Mouse (Mus musculus) forebrain, postnatal 0 days (tissue): ENCODE data around the gene Slc35e1. TPM values are rescaled to one million over a fixed set of nuclear protein-coding genes. Genes with fewer than 3 reads are reported as not detected.

Experiments
- ATAC-seq: fragments of 200-750 bp; cut with Nextera tagmentation; 2 replicates; pipeline ENCODE4 v1.8.0; 2017; ENCODE audit warnings: mild to moderate bottlenecking, moderate library complexity
- DNase-seq: peaks from one replicate; pipeline ENCODE4 v3.0.0-alpha.2; 2015
- H3K27ac ChIP-seq: fragments of 300-500 bp; sonication (generic); 2 replicates; pipeline ENCODE4 v1.5.1; 2014; ENCODE audit warnings: low read depth, mild to moderate bottlenecking, antibody characterized with exemption, low read length, moderate library complexity, mixed read lengths
- H3K27me3 ChIP-seq: fragments of 300-500 bp; sonication (generic); 2 replicates; pipeline ENCODE4 v1.6.1; 2014; ENCODE audit warnings: mild to moderate bottlenecking, low read length, mixed read lengths; ENCODE audit not compliant: insufficient read depth
- H3K36me3 ChIP-seq: fragments of 300-500 bp; sonication (generic); 2 replicates; pipeline ENCODE4 v1.6.1; 2014; ENCODE audit warnings: mild to moderate bottlenecking, moderate library complexity; ENCODE audit not compliant: insufficient read depth
- H3K4me1 ChIP-seq: fragments of 300-500 bp; sonication (generic); 2 replicates; pipeline ENCODE4 v1.6.1; 2014; ENCODE audit warnings: antibody characterized with exemption; ENCODE audit not compliant: insufficient read depth
- H3K4me2 ChIP-seq: fragments of 300-500 bp; sonication (generic); 2 replicates; pipeline ENCODE4 v1.6.1; 2014; ENCODE audit warnings: low read depth, mild to moderate bottlenecking, moderate library complexity
- H3K4me3 ChIP-seq: fragments of 300-500 bp; sonication (generic); 2 replicates; pipeline ENCODE4 v1.5.1; 2014; ENCODE audit warnings: low read depth, low read length, mixed read lengths
- H3K9ac ChIP-seq: fragments of 300-500 bp; sonication (generic); 2 replicates; pipeline ENCODE4 v1.6.1; 2014; ENCODE audit warnings: mild to moderate bottlenecking
- H3K9me3 ChIP-seq: fragments of 300-500 bp; sonication (generic); 2 replicates; pipeline ENCODE4 v1.6.1; 2016; ENCODE audit warnings: low read length
- CTCF ChIP-seq: sonication (generic); IDR thresholded peaks from 2 replicates; pipeline ENCODE4 v1.5.1; 2016; ENCODE audit warnings: antibody characterized with exemption, control low read depth, low read depth
- WGBS: fragments of 180-500 bp; shearing (Covaris S2); extraction: QIAGEN DNeasy Blood & Tissue Kit; methylation state at CpG from one replicate; pipeline ENCODE4 v1.1.7; 2014; 5-methylcytosine and 5-hydroxymethylcytosine counted together
- polyA plus RNA-seq: library from polyadenylated mRNA; unstranded; fragments of >200 nt; fragmentation: Nextera tagmentation; extraction: Ambion mirVana; gene quantifications from 2 replicates; pipeline ENCODE4 v1.2.1, GENCODE M21; 2015
- total RNA-seq: library from RNA; depleted of rRNA; stranded (reverse); fragments of >200 nt; gene quantifications from 2 replicates; pipeline ENCODE4 v1.2.3, GENCODE M21; 2014

The Slc35e1 gene
- total and polyA plus RNA-seq, 2 experiments from 2014 or later = 12.2 to 55.1 TPM

- no peak for DNase-seq
- peaks cover 77% of the 10 kb centered on the region for H3K36me3 ChIP-seq
- H3K4me3 ChIP-seq = no peak overlapping the region
- 0 out of 2 replicates have a peak, but pooled peaks have one; percentile 15 for ATAC-seq
- no peak overlapping the region for H3K27ac ChIP-seq
- H3K4me2 ChIP-seq = no peak overlapping the region
- no peaks in the 10 kb centered on the region for H3K9me3 ChIP-seq
- H3K27me3 ChIP-seq = no peaks in the 10 kb centered on the region
- H3K9ac ChIP-seq = no peak overlapping the region
- H3K4me1 ChIP-seq = no peaks in the 10 kb centered on the region
- TF ChIP-seq CTCF = no peak
- WGBS = 92% methylated on average over 4 of the region's 4 CpGs
Measured at GRCm38 (mm10) chr8:72459881-72460533, 32.4 kb downstream of the Slc35e1 start.

- DNase-seq (no peak), ATAC-seq (no peak)
- Histone ChIP-seq H3K27ac (no peak overlapping the region), H3K9me3 (no peaks in the 10 kb centered on the region), H3K4me3 (no peak overlapping the region), H3K9ac (no peak overlapping the region), H3K4me1 (no peaks in the 10 kb centered on the region), H3K36me3 (peaks cover 71% of the 10 kb centered on the region), H3K27me3 (no peaks in the 10 kb centered on the region), H3K4me2 (no peak overlapping the region)
- WGBS = 90% methylated on average over 6 of the region's 6 CpGs
- TF ChIP-seq CTCF = no peak
Measured at GRCm38 (mm10) chr8:72458457-72458856, 34.0 kb downstream of the Slc35e1 start.

- DNase-seq (no peak), ATAC-seq (no peak)
- Histone ChIP-seq H3K9me3 (no peaks in the 10 kb centered on the region), H3K36me3 (peaks cover 72% of the 10 kb centered on the region), H3K27me3 (no peaks in the 10 kb centered on the region), H3K4me1 (no peaks in the 10 kb centered on the region), H3K27ac (no peak overlapping the region), H3K9ac (no peak overlapping the region), H3K4me3 (no peak overlapping the region), H3K4me2 (no peak overlapping the region)
- no peak for TF ChIP-seq CTCF
- WGBS = 97% methylated on average over 3 of the region's 3 CpGs
Measured at GRCm38 (mm10) chr8:72457806-72458205, 34.6 kb downstream of the Slc35e1 start.

- H3K36me3 ChIP-seq = peaks cover 61% of the 10 kb centered on the region
- no peak overlapping the region for H3K4me3 ChIP-seq
- no peaks in the 10 kb centered on the region for H3K4me1 ChIP-seq
- H3K27me3 ChIP-seq = no peaks in the 10 kb centered on the region
- no peaks in the 10 kb centered on the region for H3K9me3 ChIP-seq
- TF ChIP-seq CTCF = no peak
- H3K27ac ChIP-seq = no peak overlapping the region
- H3K4me2 ChIP-seq = no peak overlapping the region
- ATAC-seq (no peak), DNase-seq (no peak)
- no peak overlapping the region for H3K9ac ChIP-seq
- WGBS = 93% methylated on average over 4 of the region's 4 CpGs
Measured at GRCm38 (mm10) chr8:72455317-72455716, 37.1 kb downstream of the Slc35e1 start.

GRCm38 (mm10) chr8:72453904-72454303, 38.5 kb downstream of the Slc35e1 start:
- 97% methylated on average over 2 of the region's 2 CpGs for WGBS
- Histone ChIP-seq H3K9me3 (no peaks in the 10 kb centered on the region), H3K36me3 (peaks cover 65% of the 10 kb centered on the region), H3K27me3 (no peaks in the 10 kb centered on the region), H3K4me1 (no peaks in the 10 kb centered on the region), H3K9ac (no peak overlapping the region), H3K4me3 (no peak overlapping the region), H3K27ac (no peak overlapping the region), H3K4me2 (no peak overlapping the region)
- DNase-seq (no peak), ATAC-seq (no peak)
- TF ChIP-seq CTCF = 0 out of 2 replicates have a peak, but pooled peaks have one; percentile 16

- peaks cover 55% of the 10 kb centered on the region for H3K36me3 ChIP-seq
- TF ChIP-seq CTCF = no peak
- H3K4me3 ChIP-seq = no peak overlapping the region
- no peak for ATAC-seq
- no peak overlapping the region for H3K9ac ChIP-seq
- H3K4me2 ChIP-seq = no peak overlapping the region
- H3K4me1 ChIP-seq = no peaks in the 10 kb centered on the region
- no peaks in the 10 kb centered on the region for H3K9me3 ChIP-seq
- no peak overlapping the region for H3K27ac ChIP-seq
- 94% methylated on average over 8 of the region's 8 CpGs for WGBS
- no peaks in the 10 kb centered on the region for H3K27me3 ChIP-seq
- no peak for DNase-seq
Measured at GRCm38 (mm10) chr8:72451516-72451915, 40.9 kb downstream of the Slc35e1 start.

GRCm38 (mm10) chr8:72445071-72445470, 47.3 kb downstream of the Slc35e1 start:
- no peak overlapping the region for H3K9ac ChIP-seq
- H3K4me1 ChIP-seq = peaks cover 3% of the 10 kb centered on the region; the same call in 1 of the 2 replicates
- no peak for TF ChIP-seq CTCF
- peaks cover 13% of the 10 kb centered on the region for H3K36me3 ChIP-seq
- H3K9me3 ChIP-seq = no peaks in the 10 kb centered on the region
- ATAC-seq (no peak), DNase-seq (no peak)
- H3K4me2 ChIP-seq = no peak overlapping the region
- H3K27me3 ChIP-seq = no peaks in the 10 kb centered on the region
- no peak overlapping the region for H3K4me3 ChIP-seq
- no peak overlapping the region for H3K27ac ChIP-seq
- 92% methylated on average over 6 of the region's 6 CpGs for WGBS
